ENCODE assay signal across 25 mouse cellular contexts in the genomic region with DNA sequence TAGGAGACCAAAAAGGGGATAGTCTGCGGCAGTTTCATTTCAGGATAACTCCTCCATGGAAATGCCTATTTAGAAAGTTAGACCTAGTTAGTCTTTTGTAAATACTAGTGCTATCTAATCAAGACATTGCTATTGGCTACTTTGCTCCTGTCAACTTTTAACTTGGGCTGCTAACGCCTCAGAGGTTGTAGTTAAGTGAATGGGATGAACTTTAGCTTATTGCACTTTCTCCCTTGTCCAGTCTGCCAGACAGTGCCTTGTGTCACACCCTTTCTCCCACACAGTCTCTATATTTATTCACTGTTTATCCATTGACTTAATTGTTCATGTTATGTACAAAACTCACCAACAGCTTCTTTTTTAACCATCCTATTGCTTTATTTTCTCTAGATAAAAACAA.
DNase-seq lines count a peak whose midpoint lies in the region; ATAC-seq lines count a peak whose summit lies in the region.
"Had no signal": no experiment of that assay in that cellular context is flagged by ENCODE, and none has a peak within 500 bp of the region (broad histone marks: within the 10 kb centered on the region; RNA-seq: fewer than 3 reads in every experiment).

No protein-coding gene starts in this region.

- H3K27ac ChIP-seq in kidney, embryonic 15.5 days: no peak overlapping the region
- H3K27ac ChIP-seq in kidney, embryonic 14.5 days (ENCODE audit: low read depth, low read length): no peak overlapping the region
- H3K27ac ChIP-seq: embryonic facial prominence, embryonic 10.5 days; embryonic facial prominence, embryonic 13.5 days; forebrain, embryonic 12.5 days; hindbrain, embryonic 10.5 days; hindbrain, embryonic 13.5 days had no signal

- H3K9ac ChIP-seq in kidney, embryonic 15.5 days: no peak overlapping the region
- no peak overlapping the region for H3K9ac ChIP-seq in kidney, embryonic 14.5 days (ENCODE audit: low read depth, low read length)
- H3K9ac ChIP-seq: embryonic facial prominence, embryonic 13.5 days; forebrain, embryonic 12.5 days; hindbrain, embryonic 13.5 days had no signal

- H3K4me2 ChIP-seq in kidney, embryonic 15.5 days: no peak overlapping the region
- H3K4me2 ChIP-seq in kidney, embryonic 14.5 days (replicated peaks; ENCODE audit: low read depth, low read length): no peak overlapping the region
- H3K4me2 ChIP-seq: embryonic facial prominence, embryonic 13.5 days; forebrain, embryonic 12.5 days; heart, embryonic 11.5 days; hindbrain, embryonic 13.5 days had no signal

- H3K36me3 ChIP-seq in kidney, embryonic 15.5 days: no peaks in the 10 kb centered on the region
- no peaks in the 10 kb centered on the region for H3K36me3 ChIP-seq in kidney, embryonic 14.5 days (ENCODE audit: control insufficient read depth, insufficient read depth, low read length)
- H3K36me3 ChIP-seq: embryonic facial prominence, embryonic 10.5 days; embryonic facial prominence, embryonic 13.5 days; forebrain, embryonic 12.5 days; hindbrain, embryonic 10.5 days; hindbrain, embryonic 13.5 days had no signal

- no peak overlapping the region for H3K4me3 ChIP-seq in kidney, embryonic 15.5 days (replicated peaks)
- H3K4me3 ChIP-seq in kidney, embryonic 14.5 days (ENCODE audit: low read length): no peak overlapping the region
- H3K4me3 ChIP-seq: embryonic facial prominence, embryonic 10.5 days; embryonic facial prominence, embryonic 13.5 days; erythroblast, embryonic 14.5 days; forebrain, embryonic 12.5 days; hindbrain, embryonic 10.5 days; hindbrain, embryonic 13.5 days had no signal

- no peaks in the 10 kb centered on the region for H3K4me1 ChIP-seq in kidney, embryonic 15.5 days
- no peaks in the 10 kb centered on the region for H3K4me1 ChIP-seq in kidney, embryonic 14.5 days (ENCODE audit: control insufficient read depth, insufficient read depth, low read length)
- H3K4me1 ChIP-seq: embryonic facial prominence, embryonic 10.5 days; embryonic facial prominence, embryonic 13.5 days; forebrain, embryonic 12.5 days; hindbrain, embryonic 10.5 days; hindbrain, embryonic 13.5 days had no signal

- H3K9me3 ChIP-seq in kidney, embryonic 15.5 days (replicated peaks): no peaks in the 10 kb centered on the region
- no peaks in the 10 kb centered on the region for H3K9me3 ChIP-seq in kidney, embryonic 14.5 days (ENCODE audit: control insufficient read depth, low read length)
- H3K9me3 ChIP-seq: embryonic facial prominence, embryonic 10.5 days; embryonic facial prominence, embryonic 13.5 days; forebrain, embryonic 12.5 days; hindbrain, embryonic 10.5 days; hindbrain, embryonic 13.5 days had no signal

- 80% methylated on average over 2 of the region's 2 CpGs for WGBS in kidney, embryonic 15.5 days
- WGBS in kidney, embryonic 14.5 days: 84% methylated on average over 2 of the region's 2 CpGs

- no peaks in the 10 kb centered on the region for H3K27me3 ChIP-seq in kidney, embryonic 15.5 days
- no peaks in the 10 kb centered on the region for H3K27me3 ChIP-seq in kidney, embryonic 14.5 days (ENCODE audit: control insufficient read depth, insufficient read depth, low read length)
- H3K27me3 ChIP-seq: embryonic facial prominence, embryonic 13.5 days; forebrain, embryonic 12.5 days; hindbrain, embryonic 13.5 days had no signal

- ATAC-seq in kidney, embryonic 15.5 days (replicated peaks; ENCODE audit: low FRiP score): no peak
- ATAC-seq in kidney, embryonic 14.5 days (ENCODE audit: low FRiP score, low TSS enrichment): no peak
- ATAC-seq: activated CD4-positive, CD25-positive, alpha-beta regulatory T cell, adult 4 months; forebrain, embryonic 16.5 days; hindbrain, embryonic 16.5 days had no signal

- DNase-seq in heart, adult 11 months: peak; percentile 29
- no peak for DNase-seq in heart, postnatal 4 days
- DNase-seq in kidney, adult 8-10 months: peak; percentile 42 to 48
- peak; percentile 4 to 27 for DNase-seq in kidney, postnatal 25 days
- DNase-seq: adrenal gland, adult 8-10 months; adrenal gland, postnatal 25 days; cerebellum, adult 11-12 months; cerebellum, adult 8-10 months; cerebellum, postnatal 10 days; cerebellum, postnatal 36 days; embryo, embryonic 11 days; gastrocnemius, postnatal 10 days; gastrocnemius, postnatal 36 days had no signal
